Mouse (Mus musculus): ENCODE results near the gene Fam84b. TPM values are rescaled to one million over a fixed set of nuclear protein-coding genes. Genes with fewer than 3 reads are reported as not detected.

The Fam84b gene
- polyA plus RNA-seq (2015; fragmentation: Nextera tagmentation; extraction: Ambion mirVana), result 4.4 and 5.5 TPM in 2 replicates

DNA sequence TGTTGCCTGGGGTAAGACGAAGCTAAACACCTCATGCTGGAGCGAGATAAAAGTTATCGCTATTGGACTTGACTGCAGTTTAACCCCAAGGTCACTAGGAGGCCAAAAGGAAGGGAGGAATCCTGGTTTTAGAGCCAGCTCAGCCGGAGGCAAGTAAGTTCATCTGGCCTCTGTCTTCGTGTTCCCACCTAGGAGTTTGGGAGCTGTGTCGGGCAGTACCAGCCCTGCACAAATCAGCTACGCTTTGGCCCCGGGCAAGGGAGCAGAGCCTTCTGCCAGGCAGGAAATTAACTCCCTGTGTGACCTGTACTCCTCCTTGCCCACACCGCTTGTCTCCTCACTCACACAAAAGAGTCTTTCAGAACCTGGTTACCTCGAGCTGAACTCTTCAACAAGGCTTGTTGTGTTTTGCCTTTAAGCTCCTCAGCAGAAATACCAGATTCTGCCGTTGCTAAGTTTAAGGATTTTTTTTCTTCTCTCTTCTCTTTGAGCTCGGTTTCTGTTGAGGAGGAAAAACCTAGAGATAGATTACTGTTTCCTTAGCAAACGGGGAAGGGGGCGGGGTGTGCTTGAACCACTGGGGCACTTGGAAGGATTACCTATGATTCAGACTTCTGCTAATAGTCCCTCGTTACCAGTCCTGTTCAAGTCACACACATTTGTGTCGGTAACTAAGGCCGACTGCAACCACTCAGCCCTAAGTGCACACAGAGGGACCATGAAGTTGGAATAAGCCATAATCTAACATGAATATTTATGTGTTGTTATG is at the start of gene Fam84b:
Fam84b (minus strand) TSS at position 548 of the 769 bp plus-strand sequence.
- peak within 1 kb of the TSS; percentile 21; the same call in 1 of the 2 replicates for H3K4me2 ChIP-seq
- WGBS, result 31% methylated on average over 17 of the region's 17 CpGs
- H3K4me1 ChIP-seq (replicated peaks), result peaks cover 11% of the 10 kb centered on the region; the same call in 1 of the 2 replicates
- peak within 1 kb of the TSS; percentile 21; the same call in 1 of the 2 replicates for H3K27ac ChIP-seq
- H3K9me3 ChIP-seq (replicated peaks), result no peaks in the 10 kb centered on the region; the same call in 1 of the 2 replicates
- H3K27me3 ChIP-seq, result no peaks in the 10 kb centered on the region
- no peaks in the 10 kb centered on the region for H3K36me3 ChIP-seq
- H3K4me3 ChIP-seq, result no peak within 1 kb of the TSS
- H3K9ac ChIP-seq, result no peak within 1 kb of the TSS
- peak; percentile 62 for ATAC-seq (replicated peaks; ENCODE audit: insufficient number of reproducible peaks, insufficient read depth, low FRiP score, low read depth)

DNA sequence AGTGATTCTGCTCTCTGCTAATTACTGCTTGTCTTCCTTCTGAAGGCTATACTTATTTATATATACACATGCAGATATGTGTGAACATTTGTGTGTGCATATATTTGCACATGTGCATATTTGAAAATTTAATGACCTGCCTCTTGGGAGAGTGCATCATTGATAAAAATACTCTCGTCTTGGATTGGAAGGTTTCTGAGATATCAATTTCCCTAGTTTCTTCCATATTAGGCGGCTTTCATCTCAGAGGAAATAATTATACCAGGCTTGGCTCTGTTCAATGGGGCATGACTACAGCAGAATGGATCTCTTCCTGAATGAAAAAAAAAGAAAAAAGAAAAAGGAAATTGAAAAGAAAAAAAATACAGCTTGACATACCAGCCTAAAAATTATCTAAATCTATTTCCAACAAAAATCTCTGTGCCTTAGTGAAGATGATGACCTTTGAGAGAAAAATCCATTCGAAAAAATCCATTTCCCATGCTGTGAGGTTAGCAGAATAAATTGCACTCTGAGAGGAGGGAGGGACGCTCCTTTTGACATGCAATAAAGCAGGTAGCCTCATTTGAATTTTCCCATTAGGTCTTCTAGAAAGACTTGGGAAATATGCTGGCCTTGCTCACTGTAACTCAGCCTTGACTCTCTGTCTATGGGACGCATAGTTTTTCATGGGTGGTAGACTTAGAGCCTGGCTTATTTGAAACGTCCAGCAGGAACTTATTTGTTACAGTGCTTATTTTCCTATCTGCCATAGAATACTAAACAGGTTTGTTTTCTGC is 44.8 kb upstream of the Fam84b start:
- WGBS, result 70% methylated on average over 6 of the region's 6 CpGs
- Histone ChIP-seq H3K4me3 (no peak overlapping the region), H3K9me3 (replicated peaks) (no peaks in the 10 kb centered on the region), H3K4me2 (no peak overlapping the region), H3K36me3 (no peaks in the 10 kb centered on the region), H3K4me1 (replicated peaks) (no peaks in the 10 kb centered on the region), H3K27me3 (no peaks in the 10 kb centered on the region), H3K27ac (no peak overlapping the region), H3K9ac (no peak overlapping the region)
- no peak for ATAC-seq (replicated peaks; ENCODE audit: insufficient number of reproducible peaks, insufficient read depth, low FRiP score, low read depth)

DNA sequence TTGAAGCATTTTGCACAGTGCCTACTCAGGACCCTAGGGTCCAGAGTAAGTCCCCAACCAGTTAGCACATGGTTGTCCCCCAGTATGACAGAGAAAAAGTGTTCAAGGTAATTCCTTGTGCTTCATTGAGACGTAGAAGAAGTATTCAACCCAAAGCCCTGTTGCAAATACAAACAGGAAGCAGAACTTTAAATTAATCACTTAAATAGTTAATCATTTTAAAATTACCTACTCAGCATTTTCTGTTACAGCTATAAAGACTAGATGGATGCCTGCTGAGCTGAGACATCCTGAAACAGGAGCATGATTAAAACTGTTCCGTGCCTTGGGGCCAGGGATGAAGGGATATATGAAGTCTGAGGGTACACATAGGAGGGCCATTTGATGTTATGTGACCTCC is 42.5 kb upstream of the Fam84b start:
- Histone ChIP-seq H3K27ac (no peak overlapping the region), H3K4me2 (no peak overlapping the region), H3K36me3 (no peaks in the 10 kb centered on the region), H3K9me3 (replicated peaks) (no peaks in the 10 kb centered on the region), H3K9ac (no peak overlapping the region), H3K4me1 (replicated peaks) (peaks cover 7% of the 10 kb centered on the region; the same call in 1 of the 2 replicates), H3K4me3 (no peak overlapping the region), H3K27me3 (no peaks in the 10 kb centered on the region)
- no peak for ATAC-seq (replicated peaks; ENCODE audit: insufficient number of reproducible peaks, insufficient read depth, low FRiP score, low read depth)
- 78% methylated on average over 2 of the region's 2 CpGs for WGBS

DNA sequence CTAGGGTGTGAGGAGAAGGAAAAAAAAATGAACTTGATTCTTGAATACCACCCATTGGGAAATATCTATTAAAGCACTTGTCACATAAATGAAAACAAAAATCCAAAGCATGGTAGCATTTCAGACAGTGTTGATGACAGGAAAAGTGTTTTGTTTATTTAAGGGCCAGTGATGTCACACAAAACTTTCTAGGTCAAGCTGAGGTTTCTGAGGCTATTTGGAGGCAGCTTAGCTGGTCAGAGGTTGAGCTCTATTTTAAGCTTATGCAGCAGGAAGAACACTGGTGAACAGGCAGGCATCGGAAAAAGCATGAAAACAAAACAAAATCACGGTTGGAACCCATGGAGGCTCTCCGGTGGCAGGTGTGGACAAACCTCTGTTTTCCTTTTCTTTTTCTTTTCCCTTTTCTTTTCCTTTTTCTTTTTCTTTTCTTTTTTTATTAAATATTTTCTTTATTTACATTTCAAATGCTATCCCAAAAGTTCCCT is 39.4 kb upstream of the Fam84b start:
- Histone ChIP-seq H3K4me1 (replicated peaks) (peaks cover 7% of the 10 kb centered on the region; the same call in 1 of the 2 replicates), H3K9ac (no peak overlapping the region), H3K4me3 (no peak overlapping the region), H3K9me3 (replicated peaks) (no peaks in the 10 kb centered on the region), H3K36me3 (no peaks in the 10 kb centered on the region), H3K4me2 (no peak overlapping the region), H3K27me3 (no peaks in the 10 kb centered on the region), H3K27ac (no peak overlapping the region)
- ATAC-seq (replicated peaks; ENCODE audit: insufficient number of reproducible peaks, insufficient read depth, low FRiP score, low read depth), result no peak
- WGBS, result 41% methylated on average over 3 of the region's 3 CpGs

DNA sequence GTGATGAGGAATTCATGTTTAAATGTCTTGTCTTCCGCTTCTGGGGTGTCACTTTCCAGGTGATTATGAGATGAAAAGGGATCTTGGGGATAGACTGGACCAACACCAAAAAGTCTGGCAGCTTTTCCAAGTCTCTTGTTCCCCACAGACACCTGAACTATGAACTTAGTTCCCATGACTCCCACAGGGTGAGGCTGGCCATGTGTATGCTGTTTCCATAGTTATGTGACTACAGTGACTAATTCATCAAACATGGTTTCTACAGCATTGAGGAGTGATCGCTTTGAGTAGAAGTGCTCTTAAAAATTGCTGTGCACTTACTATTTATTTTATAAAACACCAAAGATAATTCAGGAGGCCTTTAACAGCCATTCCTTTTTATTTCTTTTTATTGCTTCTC is 35.1 kb upstream of the Fam84b start:
- ATAC-seq (replicated peaks; ENCODE audit: insufficient number of reproducible peaks, insufficient read depth, low FRiP score, low read depth), result no peak
- H3K4me1 ChIP-seq (replicated peaks), result peaks cover 7% of the 10 kb centered on the region; the same call in 1 of the 2 replicates
- WGBS, result 75% methylated on average over 2 of the region's 2 CpGs

DNA sequence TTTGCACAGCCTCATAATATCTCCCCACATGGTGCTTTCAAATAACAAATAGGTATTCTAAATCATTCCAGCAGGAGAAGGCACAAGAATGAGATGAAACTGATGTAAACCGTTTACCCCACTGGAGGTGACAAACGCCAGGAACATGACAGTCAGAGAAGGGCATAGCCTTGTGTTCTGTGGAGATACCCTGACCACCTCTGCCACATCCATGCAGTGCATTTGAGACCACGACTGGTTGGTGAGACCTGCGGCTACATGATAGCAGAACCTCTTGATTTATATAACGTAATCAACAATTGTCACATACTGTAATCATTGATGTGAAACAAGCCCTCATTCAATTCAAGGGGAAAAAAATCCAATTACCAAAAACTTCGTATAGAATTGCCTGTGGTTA is 22.1 kb upstream of the Fam84b start:
- no peaks in the 10 kb centered on the region for H3K4me1 ChIP-seq (replicated peaks)
- H3K27ac ChIP-seq, result no peak overlapping the region
- no peak for ATAC-seq (replicated peaks; ENCODE audit: insufficient number of reproducible peaks, insufficient read depth, low FRiP score, low read depth)
- H3K9ac ChIP-seq, result no peak overlapping the region
- no peaks in the 10 kb centered on the region for H3K27me3 ChIP-seq
- WGBS, result 75% methylated on average over 6 of the region's 6 CpGs
- no peak overlapping the region for H3K4me3 ChIP-seq
- no peaks in the 10 kb centered on the region for H3K9me3 ChIP-seq (replicated peaks)
- H3K4me2 ChIP-seq, result no peak overlapping the region
- no peaks in the 10 kb centered on the region for H3K36me3 ChIP-seq

More for the DNA sequence above, 35.1 kb upstream of the Fam84b start:
- Histone ChIP-seq H3K4me2 (no peak overlapping the region), H3K9ac (no peak overlapping the region), H3K4me3 (no peak overlapping the region), H3K36me3 (no peaks in the 10 kb centered on the region), H3K27ac (no peak overlapping the region), H3K27me3 (no peaks in the 10 kb centered on the region), H3K9me3 (replicated peaks) (no peaks in the 10 kb centered on the region)

DNA sequence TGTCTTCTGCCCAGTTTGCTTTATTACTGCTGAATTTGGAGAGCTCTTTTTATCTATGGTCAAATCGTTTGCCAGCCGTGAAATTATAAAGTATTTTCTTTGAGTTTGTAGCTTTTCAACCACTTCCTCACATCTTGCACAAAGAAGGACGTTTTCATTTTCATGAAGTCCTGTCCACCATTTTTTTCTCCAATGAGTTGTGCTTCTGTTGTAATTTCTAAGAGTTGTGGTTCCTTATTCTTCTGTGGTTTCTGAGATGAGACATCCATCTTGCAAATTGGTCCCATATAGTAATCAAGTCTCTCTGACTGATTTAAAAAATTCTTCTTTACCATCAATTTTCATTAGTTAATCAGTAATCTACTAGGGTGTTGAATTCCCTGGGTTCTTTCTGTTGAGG is 8.8 kb upstream of the Fam84b start:
- no peaks in the 10 kb centered on the region for H3K27me3 ChIP-seq
- H3K4me1 ChIP-seq (replicated peaks), result no peaks in the 10 kb centered on the region
- H3K4me3 ChIP-seq, result no peak overlapping the region
- H3K9ac ChIP-seq, result no peak overlapping the region
- ATAC-seq (replicated peaks; ENCODE audit: insufficient number of reproducible peaks, insufficient read depth, low FRiP score, low read depth), result no peak
- no peaks in the 10 kb centered on the region for H3K36me3 ChIP-seq
- no peak overlapping the region for H3K27ac ChIP-seq
- H3K9me3 ChIP-seq (replicated peaks), result no peaks in the 10 kb centered on the region
- H3K4me2 ChIP-seq, result no peak overlapping the region
- 81% methylated on average over 3 of the region's 3 CpGs for WGBS

DNA sequence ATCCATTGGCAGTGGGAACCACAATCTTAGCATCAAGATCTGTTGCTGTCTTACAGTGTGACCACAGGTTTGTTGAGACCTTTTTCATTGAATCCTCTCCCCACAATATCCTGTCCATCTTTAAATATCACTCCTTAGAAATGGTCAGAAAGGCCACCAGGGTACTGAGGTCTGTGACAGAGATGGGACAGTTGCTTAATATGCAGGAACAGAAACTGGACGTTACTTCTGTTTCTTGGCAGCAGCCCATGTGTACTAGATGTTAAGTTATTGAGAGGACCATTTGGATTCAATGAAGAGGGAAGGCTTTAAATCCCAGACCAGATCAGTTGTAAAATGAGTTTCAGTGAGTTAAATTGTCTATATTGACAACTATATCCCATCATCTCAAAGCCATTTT is 1.5 kb upstream of the Fam84b start:
- no peak for ATAC-seq (replicated peaks; ENCODE audit: insufficient number of reproducible peaks, insufficient read depth, low FRiP score, low read depth)
- H3K4me1 ChIP-seq (replicated peaks), result peaks cover 6% of the 10 kb centered on the region; the same call in 1 of the 2 replicates
- H3K9ac ChIP-seq, result no peak overlapping the region
- H3K4me3 ChIP-seq, result no peak overlapping the region
- WGBS, result 62% methylated on average over 1 of the region's 1 CpGs
- no peak overlapping the region for H3K27ac ChIP-seq
- H3K27me3 ChIP-seq, result no peaks in the 10 kb centered on the region
- no peaks in the 10 kb centered on the region; the same call in 1 of the 2 replicates for H3K9me3 ChIP-seq (replicated peaks)
- no peaks in the 10 kb centered on the region for H3K36me3 ChIP-seq
- no peak overlapping the region for H3K4me2 ChIP-seq

DNA sequence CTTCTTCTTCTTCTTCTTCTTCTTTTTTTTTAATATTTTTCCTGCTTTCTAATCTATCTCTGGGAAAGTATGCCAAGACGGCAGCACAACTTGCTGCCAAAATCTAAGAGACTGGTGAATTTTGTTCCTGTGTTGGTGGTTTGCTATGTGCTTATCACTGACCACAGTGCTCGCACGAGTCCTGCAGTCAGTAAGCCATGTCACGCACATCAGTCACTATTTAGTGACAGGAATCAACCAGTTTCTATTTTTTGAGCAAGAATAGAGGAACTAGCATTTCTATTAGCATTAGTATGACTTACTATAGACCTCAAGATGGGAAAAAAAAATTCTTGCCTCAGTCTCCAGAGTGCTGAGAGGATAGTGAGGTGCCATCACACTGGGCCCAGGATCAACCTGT is 573 bp upstream of the Fam84b start:
- Histone ChIP-seq H3K27ac (no peak overlapping the region), H3K36me3 (no peaks in the 10 kb centered on the region), H3K9ac (no peak overlapping the region), H3K4me3 (no peak overlapping the region), H3K4me1 (replicated peaks) (peaks cover 11% of the 10 kb centered on the region; the same call in 1 of the 2 replicates), H3K9me3 (replicated peaks) (no peaks in the 10 kb centered on the region; the same call in 1 of the 2 replicates), H3K4me2 (no peak overlapping the region), H3K27me3 (no peaks in the 10 kb centered on the region)
- ATAC-seq (replicated peaks; ENCODE audit: insufficient number of reproducible peaks, insufficient read depth, low FRiP score, low read depth), result no peak
- 78% methylated on average over 4 of the region's 4 CpGs for WGBS

DNA sequence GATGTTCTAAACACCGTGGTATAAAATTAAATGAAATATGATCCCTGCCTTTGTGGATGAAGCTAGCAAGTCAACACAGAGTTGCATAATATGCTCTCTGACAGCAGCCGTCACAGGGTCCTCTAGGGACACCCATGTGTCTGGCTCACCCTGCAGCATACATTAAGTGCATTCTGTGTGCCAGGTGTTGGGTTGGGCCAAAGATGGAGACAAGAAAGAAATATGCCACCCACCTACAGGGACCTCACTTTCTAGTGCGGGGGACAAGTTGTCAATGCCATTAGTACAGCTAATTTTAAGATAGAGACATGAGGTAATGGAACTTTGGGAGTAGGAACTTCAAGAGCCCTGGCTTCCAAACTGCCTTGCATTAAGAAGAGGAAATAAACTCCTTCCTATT is 4.9 kb downstream of the Fam84b start:
- no peak overlapping the region for H3K4me2 ChIP-seq
- H3K36me3 ChIP-seq, result no peaks in the 10 kb centered on the region
- H3K9ac ChIP-seq, result no peak overlapping the region
- H3K27ac ChIP-seq, result no peak overlapping the region
- whole genome bisulfite sequencing, result 52% methylated on average over 3 of the region's 3 CpGs
- no peak for ATAC-seq (replicated peaks; ENCODE audit: insufficient number of reproducible peaks, insufficient read depth, low FRiP score, low read depth)
- H3K4me3 ChIP-seq, result no peak overlapping the region
- peaks cover 11% of the 10 kb centered on the region; the same call in 1 of the 2 replicates for H3K4me1 ChIP-seq (replicated peaks)
- H3K27me3 ChIP-seq, result no peaks in the 10 kb centered on the region
- no peaks in the 10 kb centered on the region for H3K9me3 ChIP-seq (replicated peaks)

DNA sequence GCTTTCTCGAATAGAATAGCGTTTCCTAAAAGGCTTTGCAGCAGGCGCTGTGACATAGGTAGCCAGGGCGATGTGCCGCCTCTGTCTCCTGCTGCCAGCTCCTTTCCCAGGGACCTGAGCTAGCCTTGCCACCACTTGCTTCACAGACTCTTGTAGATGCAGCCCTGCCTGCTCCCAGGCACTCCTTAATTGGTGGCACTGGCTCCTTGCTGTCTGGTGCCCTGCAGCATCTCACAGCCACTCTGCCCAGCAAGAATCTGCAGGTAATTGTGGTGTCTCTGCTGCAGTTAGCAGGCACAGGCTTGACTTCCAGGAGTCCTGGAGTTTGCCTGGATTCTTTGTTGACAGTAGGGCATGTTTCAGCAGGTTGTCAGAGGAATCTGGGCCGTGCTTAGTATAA is 7.3 kb downstream of the Fam84b start:
- H3K9ac ChIP-seq, result no peak overlapping the region
- H3K27me3 ChIP-seq, result no peaks in the 10 kb centered on the region
- H3K9me3 ChIP-seq (replicated peaks), result no peaks in the 10 kb centered on the region
- H3K4me1 ChIP-seq (replicated peaks), result peaks cover 4% of the 10 kb centered on the region; the same call in 1 of the 2 replicates
- no peak overlapping the region for H3K27ac ChIP-seq
- H3K36me3 ChIP-seq, result no peaks in the 10 kb centered on the region
- no peak for ATAC-seq (replicated peaks; ENCODE audit: insufficient number of reproducible peaks, insufficient read depth, low FRiP score, low read depth)
- 39% methylated on average over 6 of the region's 6 CpGs for WGBS
- H3K4me2 ChIP-seq, result no peak overlapping the region
- no peak overlapping the region for H3K4me3 ChIP-seq
